Mouse (Mus musculus) ES-Bruce4 (cell line): ENCODE measurements at regions not wholly inside any gene's neighbourhood (a gene's known extent, or its start where the extent isn't known, plus 50 kb on each side); places are given as distances from the start of the nearest gene placed in this dataset.

Experiments used
- CTCF ChIP-seq: IDR thresholded peaks from one replicate; pipeline ENCODE4 v1.8.1; 2011; ENCODE audit warnings: low read depth, low read length
- EP300 ChIP-seq: IDR thresholded peaks from 2 replicates; pipeline ENCODE4 v1.6.1; 2011; ENCODE audit warnings: low read depth, low read length; ENCODE audit not compliant: insufficient read depth

- TF ChIP-seq CTCF (no peak), EP300 (no peak)
These were observed 60.5 kb upstream of the Adra1b start for GRCm38 (mm10) chr11:43961398-43962070.
